ENCODE assay signal across 17 mouse cellular contexts in genomic region chr1:22071405-22072117, GRCm38 (mm10).
"Had no signal": no experiment of that assay in that cellular context is flagged by ENCODE, and none has a peak within 500 bp of the region (broad histone marks: within the 10 kb centered on the region; RNA-seq: fewer than 3 reads in every experiment).

No protein-coding gene starts in this region.

- H3K9ac ChIP-seq: limb, embryonic 12.5 days; liver, embryonic 13.5 days; liver, postnatal 0 days; lung, embryonic 15.5 days; midbrain, embryonic 12.5 days; stomach, embryonic 15.5 days had no signal

- H3K27me3 ChIP-seq: limb, embryonic 12.5 days; liver, embryonic 13.5 days; lung, embryonic 15.5 days; megakaryocyte, embryonic 14.5 days; midbrain, embryonic 12.5 days; stomach, embryonic 15.5 days had no signal

- DNase-seq: kidney, adult 9 months; kidney, postnatal 10 days; liver; liver, embryonic 13.5 days; liver, postnatal 0 days; lung, postnatal 14 days; right cerebral cortex, postnatal 14 days; thymus, adult 2 months; thymus, postnatal 25 days had no signal

- H3K4me1 ChIP-seq: limb, embryonic 12.5 days; liver, embryonic 13.5 days; lung, embryonic 15.5 days; megakaryocyte, embryonic 14.5 days; midbrain, embryonic 12.5 days; stomach, embryonic 15.5 days had no signal

- H3K27ac ChIP-seq: left cerebral cortex, adult 2 months; limb, embryonic 12.5 days; liver, embryonic 13.5 days; lung, embryonic 15.5 days; macrophage; midbrain, embryonic 12.5 days; stomach, embryonic 15.5 days had no signal

- H3K36me3 ChIP-seq: limb, embryonic 12.5 days; liver, embryonic 13.5 days; lung, embryonic 15.5 days; midbrain, embryonic 12.5 days; stomach, embryonic 15.5 days had no signal

- ATAC-seq: liver, postnatal 0 days; midbrain, embryonic 16.5 days had no signal

- H3K4me2 ChIP-seq: limb, embryonic 12.5 days; liver, embryonic 13.5 days; lung, embryonic 15.5 days; midbrain, embryonic 12.5 days; stomach, embryonic 15.5 days had no signal

- H3K9me3 ChIP-seq: limb, embryonic 12.5 days; liver, embryonic 13.5 days; lung, embryonic 15.5 days; megakaryocyte, embryonic 14.5 days; midbrain, embryonic 12.5 days; stomach, embryonic 15.5 days had no signal

- H3K4me3 ChIP-seq: left cerebral cortex, adult 2 months; limb, embryonic 12.5 days; liver, embryonic 13.5 days; lung, embryonic 15.5 days; megakaryocyte, embryonic 14.5 days; midbrain, embryonic 12.5 days; stomach, embryonic 15.5 days had no signal
